Mouse (Mus musculus): ENCODE measurements around the gene Nova2. TPM values are rescaled to one million over a fixed set of nuclear protein-coding genes. Genes with fewer than 3 reads are reported as not detected.

Nova2 gene
- polyA plus RNA-seq, 1 experiment from 2014 or later, result 18.0 TPM

- ATAC-seq (ENCODE audit: low FRiP score) (no peak), DNase-seq (ENCODE audit: low spot score) (no peak)
- H3K4me2 ChIP-seq (replicated peaks; ENCODE audit: low read depth, low read length), result no peak overlapping the region
- 63% methylated on average over 3 of the region's 3 CpGs for WGBS
- H3K9me3 ChIP-seq (ENCODE audit: control insufficient read depth, low read length), result no peaks in the 10 kb centered on the region
- H3K27me3 ChIP-seq (ENCODE audit: control insufficient read depth, insufficient read depth, low read length), result no peaks in the 10 kb centered on the region
- H3K27ac ChIP-seq (ENCODE audit: low read depth, low read length), result no peak overlapping the region
- no peak overlapping the region for H3K9ac ChIP-seq (ENCODE audit: low read depth, low read length)
- no peak overlapping the region for H3K4me3 ChIP-seq (ENCODE audit: low read depth, low read length)
- H3K36me3 ChIP-seq (ENCODE audit: control insufficient read depth, insufficient read depth, low read length), result no peaks in the 10 kb centered on the region
- peaks cover 8% of the 10 kb centered on the region for H3K4me1 ChIP-seq (replicated peaks; ENCODE audit: control insufficient read depth, insufficient read depth, low read length)
Measured at GRCm38 (mm10) chr7:18917931-18918330, 7.8 kb upstream of the Nova2 start.

DNA sequence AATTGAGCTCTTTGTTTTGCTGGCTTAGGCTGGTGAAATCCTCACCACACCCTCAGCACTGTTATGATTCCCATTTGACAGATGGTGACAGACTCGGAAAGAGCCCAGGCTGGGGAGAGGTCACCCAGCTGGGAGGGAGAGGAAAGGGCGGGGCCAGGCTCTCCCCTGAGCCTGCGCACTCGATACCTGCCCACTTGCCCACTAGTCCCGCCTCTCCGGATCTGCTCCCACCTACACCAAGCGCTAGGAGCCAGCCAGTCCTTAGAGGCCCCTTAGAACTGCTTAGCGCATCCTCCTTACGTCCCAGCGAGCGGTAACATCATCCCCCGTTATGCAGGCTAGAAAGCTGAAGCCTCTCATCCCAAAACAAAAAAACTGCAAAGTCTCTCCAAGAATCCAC, 4.6 kb upstream of the Nova2 start:
- DNase-seq (ENCODE audit: low spot score), result peak; percentile 55
- Histone ChIP-seq H3K4me1 (replicated peaks; ENCODE audit: control insufficient read depth, insufficient read depth, low read length) (peaks cover 24% of the 10 kb centered on the region), H3K27me3 (ENCODE audit: control insufficient read depth, insufficient read depth, low read length) (no peaks in the 10 kb centered on the region), H3K36me3 (ENCODE audit: control insufficient read depth, insufficient read depth, low read length) (no peaks in the 10 kb centered on the region), H3K4me3 (ENCODE audit: low read depth, low read length) (no peak overlapping the region), H3K27ac (ENCODE audit: low read depth, low read length) (peak overlapping the region; percentile 70), H3K9me3 (ENCODE audit: control insufficient read depth, low read length) (no peaks in the 10 kb centered on the region), H3K4me2 (replicated peaks; ENCODE audit: low read depth, low read length) (0 out of 2 replicates have a peak overlapping the region, but pooled peaks have one; percentile 11), H3K9ac (ENCODE audit: low read depth, low read length) (peak overlapping the region; percentile 28; the same call in 1 of the 2 replicates)
- 0 out of 2 replicates have a peak, but pooled peaks have one; percentile 4 for ATAC-seq (ENCODE audit: low FRiP score)
- 3% methylated on average over 12 of the region's 12 CpGs for WGBS

DNA sequence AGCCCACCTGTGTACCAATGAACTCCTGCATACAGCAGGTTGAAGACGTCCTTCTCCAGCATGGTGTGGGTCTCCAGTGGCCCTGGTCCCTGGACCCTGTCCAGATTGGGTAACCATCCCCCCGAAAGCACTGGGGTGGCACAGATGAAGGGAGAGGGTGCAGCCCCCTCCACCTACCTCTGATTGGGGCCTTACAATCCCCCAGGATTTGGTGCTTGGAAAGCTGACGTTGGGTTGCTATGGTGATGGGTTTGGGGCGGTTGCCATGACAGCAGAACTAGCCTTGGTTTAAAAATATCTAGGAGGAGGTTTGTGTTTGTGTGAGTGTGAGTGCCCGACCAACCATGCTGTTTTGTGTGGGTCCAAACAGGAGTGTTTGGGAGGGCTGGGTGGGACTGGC, 2.9 kb upstream of the Nova2 start:
- Histone ChIP-seq H3K4me3 (ENCODE audit: low read depth, low read length) (no peak overlapping the region), H3K4me2 (replicated peaks; ENCODE audit: low read depth, low read length) (peak overlapping the region; percentile 24; the same call in 1 of the 2 replicates), H3K27me3 (ENCODE audit: control insufficient read depth, insufficient read depth, low read length) (no peaks in the 10 kb centered on the region), H3K9ac (ENCODE audit: low read depth, low read length) (no peak overlapping the region), H3K36me3 (ENCODE audit: control insufficient read depth, insufficient read depth, low read length) (no peaks in the 10 kb centered on the region), H3K27ac (ENCODE audit: low read depth, low read length) (peak overlapping the region; percentile 93), H3K4me1 (replicated peaks; ENCODE audit: control insufficient read depth, insufficient read depth, low read length) (peaks cover 26% of the 10 kb centered on the region), H3K9me3 (ENCODE audit: control insufficient read depth, low read length) (no peaks in the 10 kb centered on the region)
- DNase-seq (ENCODE audit: low spot score) (peak; percentile 68), ATAC-seq (ENCODE audit: low FRiP score) (no peak)
- WGBS, result 33% methylated on average over 5 of the region's 5 CpGs

- peak overlapping the region; percentile 24; the same call in 1 of the 2 replicates for H3K4me2 ChIP-seq (replicated peaks; ENCODE audit: low read depth, low read length)
- ATAC-seq (ENCODE audit: low FRiP score) (no peak; the same call in 1 of the 2 replicates), DNase-seq (ENCODE audit: low spot score) (no peak)
- H3K9me3 ChIP-seq (ENCODE audit: control insufficient read depth, low read length), result no peaks in the 10 kb centered on the region
- no peaks in the 10 kb centered on the region for H3K27me3 ChIP-seq (ENCODE audit: control insufficient read depth, insufficient read depth, low read length)
- H3K4me1 ChIP-seq (replicated peaks; ENCODE audit: control insufficient read depth, insufficient read depth, low read length), result peaks cover 26% of the 10 kb centered on the region
- H3K27ac ChIP-seq (ENCODE audit: low read depth, low read length), result peak overlapping the region; percentile 93
- 67% methylated on average over 11 of the region's 11 CpGs for WGBS
- H3K4me3 ChIP-seq (ENCODE audit: low read depth, low read length), result no peak overlapping the region
- H3K9ac ChIP-seq (ENCODE audit: low read depth, low read length), result no peak overlapping the region
- H3K36me3 ChIP-seq (ENCODE audit: control insufficient read depth, insufficient read depth, low read length), result no peaks in the 10 kb centered on the region
Measured at GRCm38 (mm10) chr7:18923267-18923666, 2.4 kb upstream of the Nova2 start.

DNA sequence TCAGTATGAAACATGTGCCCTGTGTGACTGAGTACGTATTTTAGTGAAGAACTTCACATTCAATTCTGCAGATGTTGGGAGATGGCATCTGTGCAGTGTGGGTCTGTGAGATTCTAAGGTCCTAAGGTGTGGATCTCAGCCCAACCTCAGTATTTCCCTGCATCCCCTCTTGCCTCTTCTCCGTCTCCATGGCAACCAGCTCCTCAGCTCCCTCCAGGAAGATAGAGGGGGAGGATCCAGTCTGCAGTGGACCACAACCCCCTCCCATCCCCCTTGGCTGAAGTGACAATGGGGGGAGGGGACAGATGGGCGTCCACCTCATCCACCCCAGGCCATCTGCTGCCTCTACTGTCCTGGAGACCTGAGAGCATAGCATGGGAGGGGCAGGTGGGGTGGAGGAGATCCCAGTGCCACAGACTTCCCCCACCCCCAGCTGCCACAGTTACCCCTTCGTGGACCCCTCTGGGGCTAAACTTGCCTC, 1.9 kb upstream of the Nova2 start:
- ATAC-seq (ENCODE audit: low FRiP score) (peak; percentile 52), DNase-seq (ENCODE audit: low spot score) (peak; percentile 81)
- Histone ChIP-seq H3K27me3 (ENCODE audit: control insufficient read depth, insufficient read depth, low read length) (no peaks in the 10 kb centered on the region), H3K27ac (ENCODE audit: low read depth, low read length) (peak overlapping the region; percentile 93), H3K4me3 (ENCODE audit: low read depth, low read length) (no peak overlapping the region), H3K9ac (ENCODE audit: low read depth, low read length) (0 out of 2 replicates have a peak overlapping the region, but pooled peaks have one; percentile 16), H3K4me1 (replicated peaks; ENCODE audit: control insufficient read depth, insufficient read depth, low read length) (peaks cover 26% of the 10 kb centered on the region), H3K36me3 (ENCODE audit: control insufficient read depth, insufficient read depth, low read length) (no peaks in the 10 kb centered on the region), H3K4me2 (replicated peaks; ENCODE audit: low read depth, low read length) (peak overlapping the region; percentile 24), H3K9me3 (ENCODE audit: control insufficient read depth, low read length) (no peaks in the 10 kb centered on the region)
- 18% methylated on average over 4 of the region's 4 CpGs for WGBS

DNA sequence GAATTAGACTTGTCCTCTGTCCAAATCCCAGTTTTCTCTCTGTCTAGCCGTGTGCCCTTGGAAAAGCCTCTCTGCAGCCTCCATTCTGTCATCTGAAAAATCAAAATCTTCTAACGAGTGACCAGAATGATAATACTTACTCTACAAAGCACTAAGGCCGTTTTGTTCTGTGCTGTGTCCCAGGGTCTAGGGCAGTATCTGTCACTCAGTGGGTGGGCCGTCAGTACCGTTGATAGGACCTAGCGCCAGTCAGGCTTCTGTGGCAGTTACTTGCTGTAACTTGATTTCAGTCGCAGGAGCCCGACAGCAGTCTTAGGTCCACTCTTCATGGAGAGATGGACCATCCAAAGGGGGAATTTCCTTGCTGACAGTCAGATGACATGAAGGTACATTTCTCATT, 1.4 kb upstream of the Nova2 start:
- H3K4me2 ChIP-seq (replicated peaks; ENCODE audit: low read depth, low read length), result peak overlapping the region; percentile 24; the same call in 1 of the 2 replicates
- H3K27ac ChIP-seq (ENCODE audit: low read depth, low read length), result peak overlapping the region; percentile 93
- H3K9ac ChIP-seq (ENCODE audit: low read depth, low read length), result 0 out of 2 replicates have a peak overlapping the region, but pooled peaks have one; percentile 16
- peak; percentile 54 for DNase-seq (ENCODE audit: low spot score)
- H3K27me3 ChIP-seq (ENCODE audit: control insufficient read depth, insufficient read depth, low read length), result no peaks in the 10 kb centered on the region
- H3K9me3 ChIP-seq (ENCODE audit: control insufficient read depth, low read length), result no peaks in the 10 kb centered on the region
- ATAC-seq (ENCODE audit: low FRiP score), result no peak
- H3K4me3 ChIP-seq (ENCODE audit: low read depth, low read length), result no peak overlapping the region
- WGBS, result 3% methylated on average over 8 of the region's 8 CpGs
- H3K4me1 ChIP-seq (replicated peaks; ENCODE audit: control insufficient read depth, insufficient read depth, low read length), result peaks cover 26% of the 10 kb centered on the region
- no peaks in the 10 kb centered on the region for H3K36me3 ChIP-seq (ENCODE audit: control insufficient read depth, insufficient read depth, low read length)

GRCm38 (mm10) chr7:18926041-18926790, 528 bp downstream of the Nova2 start:
- Histone ChIP-seq H3K27me3 (ENCODE audit: control insufficient read depth, insufficient read depth, low read length) (no peaks in the 10 kb centered on the region), H3K4me2 (replicated peaks; ENCODE audit: low read depth, low read length) (peak overlapping the region; percentile 61), H3K27ac (ENCODE audit: low read depth, low read length) (peak overlapping the region; percentile 80), H3K4me3 (ENCODE audit: low read depth, low read length) (peak overlapping the region; percentile 97), H3K4me1 (replicated peaks; ENCODE audit: control insufficient read depth, insufficient read depth, low read length) (peaks cover 25% of the 10 kb centered on the region), H3K9ac (ENCODE audit: low read depth, low read length) (peak overlapping the region; percentile 100), H3K36me3 (ENCODE audit: control insufficient read depth, insufficient read depth, low read length) (no peaks in the 10 kb centered on the region), H3K9me3 (ENCODE audit: control insufficient read depth, low read length) (no peaks in the 10 kb centered on the region)
- DNase-seq (ENCODE audit: low spot score) (peak; percentile 66), ATAC-seq (ENCODE audit: low FRiP score) (peak; percentile 34; the same call in 1 of the 2 replicates)
- 5% methylated on average over 18 of the region's 42 CpGs for WGBS

GRCm38 (mm10) chr7:18926911-18927310, 1.2 kb downstream of the Nova2 start:
- DNase-seq (ENCODE audit: low spot score) (no peak), ATAC-seq (ENCODE audit: low FRiP score) (no peak)
- H3K27me3 ChIP-seq (ENCODE audit: control insufficient read depth, insufficient read depth, low read length), result no peaks in the 10 kb centered on the region
- peak overlapping the region; percentile 97 for H3K4me3 ChIP-seq (ENCODE audit: low read depth, low read length)
- 48% methylated on average over 6 of the region's 6 CpGs for WGBS
- no peaks in the 10 kb centered on the region for H3K36me3 ChIP-seq (ENCODE audit: control insufficient read depth, insufficient read depth, low read length)
- H3K4me2 ChIP-seq (replicated peaks; ENCODE audit: low read depth, low read length), result peak overlapping the region; percentile 61
- no peaks in the 10 kb centered on the region for H3K9me3 ChIP-seq (ENCODE audit: control insufficient read depth, low read length)
- H3K9ac ChIP-seq (ENCODE audit: low read depth, low read length), result peak overlapping the region; percentile 100
- peak overlapping the region; percentile 2 for H3K27ac ChIP-seq (ENCODE audit: low read depth, low read length)
- H3K4me1 ChIP-seq (replicated peaks; ENCODE audit: control insufficient read depth, insufficient read depth, low read length), result peaks cover 23% of the 10 kb centered on the region

Data from hindbrain, embryonic 11.5 days (tissue).